Mouse (Mus musculus): Measurements from ENCODE around the gene Olfr894. TPM values are rescaled to one million over a fixed set of nuclear protein-coding genes. Genes with fewer than 3 reads are reported as not detected.
"Not testable (repeated sequence)": the region's sequence is repeated elsewhere in the genome, so short reads cannot be mapped to it uniquely, and the experiment has no call there.

Olfr894 gene
- not detected in 2 replicates for polyA plus RNA-seq (2016; fragmentation: Nextera tagmentation; extraction: Ambion mirVana)

GRCm38 (mm10) chr9:38217755-38218154 lies at the start of gene Olfr894:
Gene Olfr894, plus strand, starts transcription at chr9:38218055.
- no peak within 1 kb of the TSS for H3K9ac ChIP-seq (replicated peaks)
- H3K36me3 ChIP-seq: no peaks in the 10 kb centered on the region
- H3K4me2 ChIP-seq: no peak within 1 kb of the TSS
- no peak for ATAC-seq (ENCODE audit: insufficient number of reproducible peaks, insufficient read depth, low FRiP score, low TSS enrichment, low read depth)
- H3K27me3 ChIP-seq: no peaks in the 10 kb centered on the region
- no peak within 1 kb of the TSS for H3K4me3 ChIP-seq (replicated peaks)
- no peaks in the 10 kb centered on the region for H3K9me3 ChIP-seq
- no peak within 1 kb of the TSS for H3K27ac ChIP-seq
- no peaks in the 10 kb centered on the region for H3K4me1 ChIP-seq (replicated peaks)

DNA sequence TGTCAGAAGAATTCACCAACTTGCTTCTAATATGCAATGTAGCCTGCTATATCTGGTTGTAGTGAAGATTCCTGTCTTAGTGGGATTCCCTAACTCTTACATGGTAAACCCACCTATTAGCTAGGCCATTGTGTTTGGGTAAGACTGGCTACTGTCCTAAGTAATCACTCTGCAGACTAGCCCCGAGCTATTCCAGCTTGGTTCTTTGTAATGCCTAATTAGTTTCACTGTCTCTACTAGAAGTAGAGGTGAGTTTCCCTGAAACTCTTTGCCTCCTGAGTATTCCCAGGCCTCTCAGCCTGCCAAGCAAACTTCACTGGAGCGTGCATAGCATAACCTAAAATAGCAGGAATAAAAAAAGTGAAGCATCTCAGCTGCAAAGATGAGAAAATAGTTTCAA lies 49.5 kb upstream of the Olfr894 start:
- ATAC-seq (ENCODE audit: insufficient number of reproducible peaks, insufficient read depth, low FRiP score, low TSS enrichment, low read depth); H3K36me3 ChIP-seq; H3K9me3 ChIP-seq; H3K27me3 ChIP-seq; H3K4me3 ChIP-seq (replicated peaks); H3K27ac ChIP-seq; H3K4me2 ChIP-seq; H3K4me1 ChIP-seq (replicated peaks); H3K9ac ChIP-seq (replicated peaks): not testable (repeated sequence)
- WGBS: 50% methylated on average over 2 of the region's 2 CpGs

- H3K9ac ChIP-seq (replicated peaks): no peak within 1 kb of the TSS
- 77% methylated on average over 1 of the region's 1 CpGs for WGBS
- no peaks in the 10 kb centered on the region for H3K27me3 ChIP-seq
- no peak for ATAC-seq (ENCODE audit: insufficient number of reproducible peaks, insufficient read depth, low FRiP score, low TSS enrichment, low read depth)
- no peaks in the 10 kb centered on the region for H3K36me3 ChIP-seq
- H3K4me2 ChIP-seq: no peak within 1 kb of the TSS
- H3K4me3 ChIP-seq (replicated peaks): no peak within 1 kb of the TSS
- no peak within 1 kb of the TSS for H3K27ac ChIP-seq
- no peaks in the 10 kb centered on the region for H3K4me1 ChIP-seq (replicated peaks)
- peaks cover 18% of the 10 kb centered on the region for H3K9me3 ChIP-seq
Observed at GRCm38 (mm10) chr9:38180721-38181120, 37.1 kb upstream of the Olfr894 start, which contains the start of gene Olfr891. Gene Olfr891, minus strand, starts transcription at chr9:38180821.

DNA sequence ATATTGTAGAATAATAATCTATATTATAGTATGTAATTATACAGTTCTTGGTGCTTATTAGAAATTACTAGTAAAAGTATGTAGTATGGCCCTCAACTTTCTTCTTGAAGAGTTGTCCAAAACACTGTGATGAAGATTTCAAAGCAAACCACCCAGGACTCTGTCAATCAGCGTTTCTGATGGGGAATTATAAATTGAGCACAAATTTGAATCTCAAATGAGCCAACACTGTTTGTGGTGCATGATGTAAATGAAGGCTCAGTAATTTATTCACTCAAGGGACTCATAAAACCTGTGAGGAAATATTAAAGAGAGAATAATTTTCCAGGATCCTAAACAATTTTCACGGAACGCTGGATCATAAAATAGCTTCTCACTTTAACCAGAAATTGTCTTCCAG lies 9.8 kb upstream of the Olfr894 start, which contains the start of gene Olfr893:
Gene Olfr893, plus strand, starts transcription at position 301 of the 400 bp plus-strand sequence.
- WGBS: 84% methylated on average over 3 of the region's 3 CpGs
- Histone ChIP-seq H3K9ac (replicated peaks) (no peak within 1 kb of the TSS), H3K4me1 (replicated peaks) (no peaks in the 10 kb centered on the region), H3K4me3 (replicated peaks) (no peak within 1 kb of the TSS), H3K4me2 (no peak within 1 kb of the TSS), H3K27ac (no peak within 1 kb of the TSS), H3K9me3 (no peaks in the 10 kb centered on the region), H3K27me3 (no peaks in the 10 kb centered on the region), H3K36me3 (no peaks in the 10 kb centered on the region)
- no peak for ATAC-seq (ENCODE audit: insufficient number of reproducible peaks, insufficient read depth, low FRiP score, low TSS enrichment, low read depth)

DNA sequence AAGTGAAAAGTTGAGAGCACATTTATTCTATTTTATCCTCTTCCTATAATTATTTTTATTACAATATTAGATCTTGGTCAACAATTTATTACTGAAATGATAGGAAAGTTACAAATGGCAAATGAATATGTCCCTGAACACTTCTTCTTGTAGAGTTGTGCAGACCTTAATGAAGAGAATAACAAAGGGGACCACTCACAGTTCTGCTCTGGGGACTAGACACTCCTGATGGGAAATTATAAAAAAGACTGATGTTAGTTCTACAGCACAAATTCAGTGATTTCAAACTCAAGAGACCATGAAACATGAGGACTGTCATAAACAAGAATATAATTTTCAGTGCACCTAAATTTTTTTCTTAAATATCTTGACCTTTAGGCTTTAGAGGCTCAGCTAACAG lies 34.6 kb downstream of the Olfr894 start, which contains the start of gene Olfr143:
Gene Olfr143, plus strand, starts transcription at position 301 of the 400 bp plus-strand sequence.
- Histone ChIP-seq H3K4me3 (replicated peaks) (no peak within 1 kb of the TSS), H3K27me3 (no peaks in the 10 kb centered on the region), H3K4me1 (replicated peaks) (no peaks in the 10 kb centered on the region), H3K9me3 (no peaks in the 10 kb centered on the region), H3K36me3 (no peaks in the 10 kb centered on the region), H3K9ac (replicated peaks) (no peak within 1 kb of the TSS), H3K4me2 (no peak within 1 kb of the TSS), H3K27ac (no peak within 1 kb of the TSS)
- ATAC-seq (ENCODE audit: insufficient number of reproducible peaks, insufficient read depth, low FRiP score, low TSS enrichment, low read depth): no peak

- no peak within 1 kb of the TSS for H3K27ac ChIP-seq
- no peaks in the 10 kb centered on the region for H3K36me3 ChIP-seq
- H3K9ac ChIP-seq (replicated peaks): no peak within 1 kb of the TSS
- ATAC-seq (ENCODE audit: insufficient number of reproducible peaks, insufficient read depth, low FRiP score, low TSS enrichment, low read depth): no peak
- no peaks in the 10 kb centered on the region for H3K4me1 ChIP-seq (replicated peaks)
- H3K4me2 ChIP-seq: no peak within 1 kb of the TSS
- H3K4me3 ChIP-seq (replicated peaks): no peak within 1 kb of the TSS
- no peaks in the 10 kb centered on the region for H3K27me3 ChIP-seq
- H3K9me3 ChIP-seq: no peaks in the 10 kb centered on the region
Observed at GRCm38 (mm10) chr9:38267551-38267950, 49.7 kb downstream of the Olfr894 start, which contains the start of gene Olfr895. Gene Olfr895, plus strand, starts transcription at chr9:38267851.

Other genes starting within 250 kb of the Olfr894 start
- gene Olfr881, start 226.2 kb upstream of the Olfr894 start, polyA plus RNA-seq (2016; fragmentation: Nextera tagmentation; extraction: Ambion mirVana): not detected in 2 replicates
- gene Olfr883, start 192.2 kb upstream of the Olfr894 start, polyA plus RNA-seq (2016; fragmentation: Nextera tagmentation; extraction: Ambion mirVana): not detected in 2 replicates
- gene Olfr884, start 171.5 kb upstream of the Olfr894 start, polyA plus RNA-seq (2016; fragmentation: Nextera tagmentation; extraction: Ambion mirVana): not detected in 2 replicates
- gene Olfr885, start 156.7 kb upstream of the Olfr894 start, polyA plus RNA-seq (2016; fragmentation: Nextera tagmentation; extraction: Ambion mirVana): not detected in 2 replicates
- gene Olfr887, start 134.0 kb upstream of the Olfr894 start, polyA plus RNA-seq (2016; fragmentation: Nextera tagmentation; extraction: Ambion mirVana): not detected in 2 replicates
- not detected in 2 replicates for gene Olfr888, start 109.9 kb upstream of the Olfr894 start, polyA plus RNA-seq (2016; fragmentation: Nextera tagmentation; extraction: Ambion mirVana)
- 0.04 TPM in 1 of 2 replicates, not detected in the other for gene Olfr889, start 102.9 kb upstream of the Olfr894 start, polyA plus RNA-seq (2016; fragmentation: Nextera tagmentation; extraction: Ambion mirVana)
- not detected in 2 replicates for gene Olfr890, start 75.5 kb upstream of the Olfr894 start, polyA plus RNA-seq (2016; fragmentation: Nextera tagmentation; extraction: Ambion mirVana)
- not detected in 2 replicates for gene Olfr891, start 37.2 kb upstream of the Olfr894 start, polyA plus RNA-seq (2016; fragmentation: Nextera tagmentation; extraction: Ambion mirVana)
- gene Olfr893, start 9.7 kb upstream of the Olfr894 start, polyA plus RNA-seq (2016; fragmentation: Nextera tagmentation; extraction: Ambion mirVana): not detected in 2 replicates
- gene Olfr143, start 34.7 kb downstream of the Olfr894 start, polyA plus RNA-seq (2016; fragmentation: Nextera tagmentation; extraction: Ambion mirVana): not detected in 2 replicates
- not detected in 2 replicates for gene Olfr895, start 49.8 kb downstream of the Olfr894 start, polyA plus RNA-seq (2016; fragmentation: Nextera tagmentation; extraction: Ambion mirVana)
- gene Olfr896-ps1, start 73.1 kb downstream of the Olfr894 start, polyA plus RNA-seq (2016; fragmentation: Nextera tagmentation; extraction: Ambion mirVana): not detected in 2 replicates
- gene Olfr25, start 111.0 kb downstream of the Olfr894 start, polyA plus RNA-seq (2016; fragmentation: Nextera tagmentation; extraction: Ambion mirVana): not detected in 2 replicates
- not detected in 2 replicates for gene Olfr898, start 130.4 kb downstream of the Olfr894 start, polyA plus RNA-seq (2016; fragmentation: Nextera tagmentation; extraction: Ambion mirVana)
- gene Olfr250, start 148.8 kb downstream of the Olfr894 start, polyA plus RNA-seq (2016; fragmentation: Nextera tagmentation; extraction: Ambion mirVana): not detected in 2 replicates
- not detected in 2 replicates for gene Olfr251, start 159.0 kb downstream of the Olfr894 start, polyA plus RNA-seq (2016; fragmentation: Nextera tagmentation; extraction: Ambion mirVana)
- gene Olfr147, start 183.6 kb downstream of the Olfr894 start, polyA plus RNA-seq (2016; fragmentation: Nextera tagmentation; extraction: Ambion mirVana): not detected in 2 replicates
- gene Olfr901, start 211.4 kb downstream of the Olfr894 start, polyA plus RNA-seq (2016; fragmentation: Nextera tagmentation; extraction: Ambion mirVana): not detected in 2 replicates
- not detected in 2 replicates for gene Olfr902, start 229.6 kb downstream of the Olfr894 start, polyA plus RNA-seq (2016; fragmentation: Nextera tagmentation; extraction: Ambion mirVana)
- not detected in 2 replicates for gene Olfr904, start 245.1 kb downstream of the Olfr894 start, polyA plus RNA-seq (2016; fragmentation: Nextera tagmentation; extraction: Ambion mirVana)